Mouse (Mus musculus): ENCODE measurements around the gene Clec16a.
A peak's percentile ranks its signal among the peaks of the same experiment; 100 is the strongest.

The Clec16a gene

GRCm38 (mm10) chr16:10534567-10534966, 10.6 kb upstream of the Clec16a start:
- DNase-seq (ENCODE audit: low read depth) = no peak

GRCm38 (mm10) chr16:10536323-10536722, 8.8 kb upstream of the Clec16a start:
- no peak for DNase-seq (ENCODE audit: low read depth)

- DNase-seq (ENCODE audit: low read depth) = no peak
Measured at GRCm38 (mm10) chr16:10536961-10537360, 8.2 kb upstream of the Clec16a start.

- no peak for DNase-seq (ENCODE audit: low read depth)
Measured at GRCm38 (mm10) chr16:10540763-10541597, 4.2 kb upstream of the Clec16a start.

- no peak for DNase-seq (ENCODE audit: low read depth)
Measured at GRCm38 (mm10) chr16:10541598-10541930, 3.6 kb upstream of the Clec16a start.

- no peak for DNase-seq (ENCODE audit: low read depth)
Measured at GRCm38 (mm10) chr16:10542266-10542665, 2.9 kb upstream of the Clec16a start.

- peak; percentile 97 for DNase-seq (ENCODE audit: low read depth)
Measured at GRCm38 (mm10) chr16:10542698-10543365, 2.3 kb upstream of the Clec16a start, which contains the start of gene Dexi. Gene Dexi (minus strand): TSS chr16:10543054.

- no peak for DNase-seq (ENCODE audit: low read depth)
Measured at GRCm38 (mm10) chr16:10546865-10547264, 1.7 kb downstream of the Clec16a start.

GRCm38 (mm10) chr16:10548938-10549337, 3.8 kb downstream of the Clec16a start:
- DNase-seq (ENCODE audit: low read depth) = no peak

GRCm38 (mm10) chr16:10549600-10549999, 4.5 kb downstream of the Clec16a start:
- DNase-seq (ENCODE audit: low read depth) = no peak

- DNase-seq (ENCODE audit: low read depth) = no peak
Measured at GRCm38 (mm10) chr16:10551592-10551991, 6.5 kb downstream of the Clec16a start.

GRCm38 (mm10) chr16:10553858-10554257, 8.7 kb downstream of the Clec16a start:
- no peak for DNase-seq (ENCODE audit: low read depth)

- DNase-seq (ENCODE audit: low read depth) = no peak
Measured at GRCm38 (mm10) chr16:10559991-10560390, 14.9 kb downstream of the Clec16a start.

- peak; percentile 68 for DNase-seq (ENCODE audit: low read depth)
Measured at GRCm38 (mm10) chr16:10565278-10565885, 20.2 kb downstream of the Clec16a start.

- DNase-seq (ENCODE audit: low read depth) = no peak
Measured at GRCm38 (mm10) chr16:10567153-10567552, 22.0 kb downstream of the Clec16a start.

GRCm38 (mm10) chr16:10569809-10570395, 24.8 kb downstream of the Clec16a start:
- DNase-seq (ENCODE audit: low read depth) = peak; percentile 60

GRCm38 (mm10) chr16:10570708-10571107, 25.6 kb downstream of the Clec16a start:
- no peak for DNase-seq (ENCODE audit: low read depth)

- DNase-seq (ENCODE audit: low read depth) = no peak
Measured at GRCm38 (mm10) chr16:10571820-10572219, 26.7 kb downstream of the Clec16a start.

- peak; percentile 86 for DNase-seq (ENCODE audit: low read depth)
Measured at GRCm38 (mm10) chr16:10574936-10575335, 29.8 kb downstream of the Clec16a start.

- DNase-seq (ENCODE audit: low read depth) = peak; percentile 89
Measured at GRCm38 (mm10) chr16:10575915-10576314, 30.8 kb downstream of the Clec16a start.

GRCm38 (mm10) chr16:10577548-10577947, 32.4 kb downstream of the Clec16a start:
- no peak for DNase-seq (ENCODE audit: low read depth)

GRCm38 (mm10) chr16:10578376-10578775, 33.2 kb downstream of the Clec16a start:
- peak; percentile 51 for DNase-seq (ENCODE audit: low read depth)
